Mouse (Mus musculus) cerebellum, adult 2 months (tissue): ENCODE data around the gene Neurod4.

ENCODE experiments used
- CTCF ChIP-seq: fragments of 200-500 bp; IDR thresholded peaks from 2 replicates; pipeline ENCODE4 v1.5.1; 2011; ENCODE audit warnings: low read depth, mild to moderate bottlenecking, control low read depth, low read length, moderate library complexity, borderline replicate concordance; ENCODE audit not compliant: insufficient read depth
- POLR2A ChIP-seq: fragments of 200-500 bp; IDR thresholded peaks from 2 replicates; pipeline ENCODE4 v1.6.1; 2011; ENCODE audit warnings: low read length, control low read depth, borderline replicate concordance; ENCODE audit not compliant: insufficient read depth

GRCm38 (mm10) chr10:130287201-130287600 lies 7.2 kb upstream of the Neurod4 start:
- TF ChIP-seq CTCF (no peak), POLR2A (no peak)
